Mouse (Mus musculus) liver, embryonic 16.5 days (tissue): Measurements from ENCODE around the gene Plekha5. TPM values are rescaled to one million over a fixed set of nuclear protein-coding genes. Genes with fewer than 3 reads are reported as not detected.

Experiments
- ATAC-seq: fragments of 200-750 bp; cut with Nextera tagmentation; 2 replicates; pipeline ENCODE4 v1.8.0; 2017; ENCODE audit warnings: low read depth, mild to moderate bottlenecking, moderate number of reproducible peaks, moderate library complexity
- H3K27ac ChIP-seq: fragments of 300-500 bp; sonication (generic); 2 replicates; pipeline ENCODE4 v1.5.1; 2014; ENCODE audit warnings: mild to moderate bottlenecking, low read length
- H3K27me3 ChIP-seq: fragments of 300-500 bp; sonication (generic); 2 replicates; pipeline ENCODE4 v1.6.1; 2014; ENCODE audit warnings: low read depth, low read length, mixed read lengths; ENCODE audit not compliant: control insufficient read depth, insufficient read depth
- H3K36me3 ChIP-seq: fragments of 300-500 bp; sonication (generic); 2 replicates; pipeline ENCODE4 v1.6.1; 2014; ENCODE audit warnings: mild to moderate bottlenecking; ENCODE audit not compliant: control insufficient read depth, insufficient read depth
- H3K4me1 ChIP-seq: fragments of 300-500 bp; sonication (generic); 2 replicates; pipeline ENCODE4 v1.6.1; 2014; ENCODE audit warnings: low read depth, low read length, mixed read lengths; ENCODE audit not compliant: control insufficient read depth
- H3K4me2 ChIP-seq: fragments of 300-500 bp; sonication (generic); 2 replicates; pipeline ENCODE4 v1.6.1; 2014; ENCODE audit warnings: low read depth, low read length, mixed read lengths
- H3K4me3 ChIP-seq: fragments of 300-500 bp; sonication (generic); 2 replicates; pipeline ENCODE4 v1.5.1; 2014; ENCODE audit warnings: low read depth, mild to moderate bottlenecking, low read length
- H3K9ac ChIP-seq: fragments of 300-500 bp; sonication (generic); 2 replicates; pipeline ENCODE4 v1.6.1; 2014; ENCODE audit warnings: low read depth, low read length
- H3K9me3 ChIP-seq: fragments of 300-500 bp; sonication (generic); replicated peaks from 2 replicates; pipeline ENCODE4 v1.6.1; 2016; ENCODE audit warnings: low read length; ENCODE audit not compliant: control insufficient read depth
- WGBS: fragments of 180-500 bp; shearing (Covaris S2); extraction: QIAGEN DNeasy Blood & Tissue Kit; methylation state at CpG from one replicate; pipeline ENCODE4 v1.1.7; 2014; ENCODE audit not compliant: insufficient replicate concordance; 5-methylcytosine and 5-hydroxymethylcytosine counted together
- polyA plus RNA-seq: library from polyadenylated mRNA; unstranded; fragments of >200 nt; fragmentation: Nextera tagmentation; extraction: Ambion mirVana; gene quantifications from 2 replicates; pipeline ENCODE4 v1.2.1, GENCODE M21; 2015

The Plekha5 gene
- polyA plus RNA-seq, 1 experiment from 2014 or later: 5.5 TPM

DNA sequence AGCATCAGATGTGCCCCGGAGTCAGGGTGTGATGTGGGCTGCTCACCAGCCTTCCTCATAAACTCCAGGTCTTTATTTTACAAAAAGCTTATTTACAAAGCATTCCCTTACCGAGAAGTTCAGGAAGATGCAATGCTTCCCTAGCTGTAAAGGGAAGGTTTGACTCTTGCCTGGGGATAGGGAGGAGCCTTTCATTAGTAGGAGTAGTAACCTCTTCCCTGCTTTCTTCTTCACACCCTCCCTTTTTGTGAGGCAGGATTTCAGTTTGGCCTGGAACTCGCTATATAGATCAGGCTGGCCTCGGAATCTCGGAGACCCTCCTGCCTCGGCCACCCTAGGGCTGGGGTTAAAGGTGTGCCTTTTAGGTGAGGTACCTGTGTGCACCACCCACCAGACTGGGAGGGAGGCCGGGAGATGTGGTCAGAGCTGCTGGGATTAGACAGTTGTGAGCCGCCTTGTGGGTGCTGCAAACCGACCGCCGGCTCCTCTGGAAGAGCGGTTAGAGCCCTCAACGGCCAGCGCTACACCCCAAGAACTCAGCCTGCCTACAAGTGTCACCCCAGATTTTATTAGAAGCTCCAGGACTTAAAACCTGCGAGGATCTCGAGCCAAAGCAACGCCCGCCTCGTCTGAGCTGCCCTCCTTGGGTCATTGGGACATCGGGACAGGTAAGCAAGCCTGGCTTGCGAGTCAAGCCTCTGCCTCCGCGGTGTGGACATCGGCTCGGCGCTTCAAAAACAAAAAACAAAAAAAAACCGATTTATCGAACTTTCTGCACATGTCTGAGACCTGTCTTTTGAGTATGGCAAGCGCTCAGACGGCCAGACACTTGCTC lies 198.8 kb downstream of the Plekha5 start, which contains the start of gene Aebp2:
Gene Aebp2, plus strand, starts transcription at position 273 of the 835 bp plus-strand sequence.
- no peak for ATAC-seq
- WGBS: 46% methylated on average over 30 of the region's 30 CpGs
- H3K27ac ChIP-seq: peak within 1 kb of the TSS; percentile 88

DNA sequence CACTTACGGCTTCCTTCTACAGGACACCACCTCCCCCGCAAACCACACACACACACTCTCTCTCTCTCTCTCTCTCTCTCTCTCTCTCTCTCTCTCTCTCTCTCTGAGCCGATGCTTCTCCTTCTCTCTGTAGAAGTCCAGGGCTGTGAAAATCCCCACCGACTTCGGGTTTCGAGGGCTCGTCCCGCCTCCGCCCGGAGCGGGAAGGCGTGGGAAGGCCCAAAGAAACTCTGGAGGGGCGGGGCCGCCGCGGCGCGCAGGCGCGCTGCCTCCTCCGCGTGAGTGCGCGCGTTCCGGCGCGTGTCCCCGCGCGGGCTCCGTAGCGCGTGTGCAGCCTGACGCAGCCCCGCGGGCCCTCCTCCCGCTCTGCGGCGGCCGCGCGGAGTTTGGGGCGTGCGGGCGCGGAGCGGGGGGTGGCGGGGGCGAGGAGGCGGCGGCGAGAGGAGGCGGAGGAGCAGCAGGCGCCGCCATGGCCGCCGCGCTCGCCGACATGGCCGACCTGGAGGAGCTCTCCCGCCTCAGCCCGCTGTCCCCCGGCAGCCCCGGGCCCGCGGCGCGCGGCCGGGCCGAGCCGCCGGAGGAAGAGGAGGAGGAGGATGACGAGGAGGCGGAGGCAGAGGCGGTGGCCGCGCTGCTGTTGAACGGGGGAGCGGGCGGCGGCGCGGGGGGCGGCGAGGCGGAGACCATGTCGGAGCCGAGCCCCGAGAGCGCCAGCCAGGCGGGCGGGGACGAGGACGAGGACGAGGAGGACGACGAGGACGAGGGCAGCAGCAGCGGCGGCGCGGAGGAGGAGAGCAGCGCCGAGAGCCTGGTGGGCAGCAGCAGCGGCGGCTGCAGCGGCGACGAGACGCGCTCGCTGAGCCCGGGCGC lies 199.6 kb downstream of the Plekha5 start:
- Histone ChIP-seq H3K36me3 (no peaks in the 10 kb centered on the region), H3K4me1 (peaks cover 14% of the 10 kb centered on the region), H3K9ac (peak overlapping the region; percentile 92), H3K9me3 (no peaks in the 10 kb centered on the region), H3K27me3 (no peaks in the 10 kb centered on the region), H3K4me3 (peak overlapping the region; percentile 89), H3K4me2 (peak overlapping the region; percentile 91), H3K27ac (peak overlapping the region; percentile 88)
- under 1% methylated on average over 70 of the region's 117 CpGs for WGBS
- peak; percentile 94 for ATAC-seq

More for the DNA sequence above, 198.8 kb downstream of the Plekha5 start, which contains the start of gene Aebp2:
- Histone ChIP-seq H3K9ac (peak within 1 kb of the TSS; percentile 92), H3K4me1 (peaks cover 14% of the 10 kb centered on the region), H3K27me3 (no peaks in the 10 kb centered on the region), H3K4me3 (peak within 1 kb of the TSS; percentile 89), H3K36me3 (no peaks in the 10 kb centered on the region), H3K4me2 (peak within 1 kb of the TSS; percentile 91), H3K9me3 (no peaks in the 10 kb centered on the region)

DNA sequence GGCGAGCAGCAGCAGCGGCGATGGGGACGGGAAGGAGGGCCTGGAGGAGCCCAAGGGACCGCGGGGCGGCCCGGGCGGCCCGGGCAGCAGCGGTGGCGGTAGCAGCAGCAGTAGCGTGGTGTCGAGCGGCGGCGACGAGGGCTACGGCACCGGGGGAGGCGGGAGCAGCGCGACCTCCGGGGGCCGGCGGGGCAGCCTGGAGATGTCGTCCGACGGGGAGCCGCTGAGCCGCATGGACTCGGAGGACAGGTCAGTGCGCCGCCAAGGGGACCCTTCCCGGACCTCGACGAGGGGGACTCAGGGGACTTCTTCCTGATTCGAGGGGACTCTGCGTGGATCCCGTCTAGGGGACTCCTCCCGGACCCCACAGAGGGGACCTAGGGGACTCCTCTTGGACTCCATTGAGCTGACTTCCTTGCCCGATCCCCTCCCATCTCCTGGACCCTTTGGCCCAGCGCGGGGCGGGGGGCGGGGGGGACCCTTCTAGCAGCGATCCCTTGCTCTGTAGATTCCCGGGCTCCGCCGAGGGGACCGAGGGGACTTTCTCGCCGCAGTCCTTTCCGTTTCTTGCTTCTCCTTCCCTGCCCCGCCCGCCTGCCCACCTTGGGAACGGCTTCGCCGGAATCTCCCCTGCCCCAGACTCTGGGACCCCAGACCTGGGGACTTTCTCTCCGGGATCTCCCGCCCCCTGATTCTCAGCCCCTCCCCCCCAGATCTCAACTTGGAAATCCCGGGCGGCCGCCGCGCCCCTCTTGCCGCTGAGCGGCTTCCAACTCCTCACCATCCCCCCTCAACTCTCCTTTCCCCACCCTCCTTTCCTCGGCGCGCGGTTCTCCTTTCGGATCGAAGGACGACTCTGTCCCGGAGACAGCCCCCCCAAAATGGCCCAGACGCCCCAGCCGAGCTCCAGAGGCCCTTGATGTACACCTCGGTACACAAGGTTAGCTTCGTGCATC lies 200.5 kb downstream of the Plekha5 start:
- ATAC-seq: no peak; the same call in none of the 2 replicates
- H3K4me1 ChIP-seq: peaks cover 14% of the 10 kb centered on the region
- under 1% methylated on average over 69 of the region's 80 CpGs for WGBS

DNA sequence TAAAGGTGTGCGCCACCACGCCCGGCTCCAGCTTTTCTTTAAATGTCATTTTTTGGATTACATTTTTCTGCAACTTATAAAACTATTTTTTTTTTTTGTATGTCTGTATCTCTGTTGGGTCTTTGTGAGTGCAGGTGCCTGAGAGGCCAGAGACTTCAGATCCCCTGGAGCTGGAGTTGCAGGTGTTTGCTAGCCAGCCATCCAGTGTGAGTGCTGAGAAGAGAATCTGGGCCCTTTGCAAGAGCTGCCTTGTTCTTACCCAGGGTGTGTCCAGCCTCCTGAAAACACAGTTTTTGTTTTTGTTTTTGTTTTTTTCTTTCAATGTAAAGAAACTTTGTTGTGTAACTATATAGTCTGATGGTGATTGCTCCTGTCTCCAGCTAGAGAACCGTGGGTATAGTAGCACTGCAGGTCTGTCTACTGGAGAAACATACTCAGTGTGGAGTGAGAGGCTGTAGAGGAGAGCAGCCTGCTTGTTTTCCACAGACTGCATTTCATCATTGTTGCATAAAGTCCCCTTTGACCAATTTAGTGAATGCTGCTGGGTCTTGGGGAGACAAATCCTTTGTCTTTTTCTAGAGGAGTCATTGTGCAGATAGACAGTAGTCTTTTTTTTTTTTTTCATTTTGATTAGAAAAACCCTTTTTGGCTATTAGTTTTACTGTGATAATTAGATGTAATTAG lies 205.5 kb downstream of the Plekha5 start:
- Histone ChIP-seq H3K9ac (no peak overlapping the region), H3K27me3 (no peaks in the 10 kb centered on the region), H3K4me3 (no peak overlapping the region), H3K9me3 (no peaks in the 10 kb centered on the region), H3K4me1 (peaks cover 14% of the 10 kb centered on the region), H3K27ac (no peak overlapping the region), H3K36me3 (peaks cover 3% of the 10 kb centered on the region), H3K4me2 (no peak overlapping the region)
- 81% methylated on average over 4 of the region's 4 CpGs for WGBS
- ATAC-seq: no peak

More for the DNA sequence above, 200.5 kb downstream of the Plekha5 start:
- no peaks in the 10 kb centered on the region for H3K9me3 ChIP-seq
- H3K9ac ChIP-seq: peak overlapping the region; percentile 92
- peak overlapping the region; percentile 89 for H3K4me3 ChIP-seq
- H3K36me3 ChIP-seq: no peaks in the 10 kb centered on the region
- peak overlapping the region; percentile 88 for H3K27ac ChIP-seq
- H3K4me2 ChIP-seq: peak overlapping the region; percentile 91
- no peaks in the 10 kb centered on the region for H3K27me3 ChIP-seq

DNA sequence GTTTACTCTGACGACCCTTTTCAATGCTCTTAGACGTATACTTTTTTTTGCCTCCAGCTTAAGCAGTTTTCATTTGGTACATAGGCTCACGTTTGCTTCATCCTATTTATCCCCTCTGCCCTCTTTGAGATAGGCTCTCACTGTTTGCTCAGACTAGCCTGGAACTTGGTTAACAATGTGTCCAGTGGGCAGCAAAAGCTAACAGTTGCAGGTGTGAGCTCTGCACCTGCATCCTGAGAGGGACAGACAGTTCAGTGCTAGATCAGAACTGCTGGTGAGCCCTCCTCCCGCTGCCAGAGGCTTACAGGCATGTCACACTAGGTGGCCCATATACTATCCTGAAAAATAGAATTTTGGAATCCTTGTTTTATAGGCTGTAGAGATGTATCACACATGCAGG lies 206.5 kb downstream of the Plekha5 start:
- Histone ChIP-seq H3K27ac (no peak overlapping the region), H3K9ac (no peak overlapping the region), H3K4me3 (no peak overlapping the region), H3K9me3 (no peaks in the 10 kb centered on the region), H3K4me1 (peaks cover 10% of the 10 kb centered on the region), H3K36me3 (peaks cover 3% of the 10 kb centered on the region), H3K27me3 (no peaks in the 10 kb centered on the region), H3K4me2 (no peak overlapping the region)
- no peak for ATAC-seq
- 67% methylated on average over 4 of the region's 4 CpGs for WGBS

DNA sequence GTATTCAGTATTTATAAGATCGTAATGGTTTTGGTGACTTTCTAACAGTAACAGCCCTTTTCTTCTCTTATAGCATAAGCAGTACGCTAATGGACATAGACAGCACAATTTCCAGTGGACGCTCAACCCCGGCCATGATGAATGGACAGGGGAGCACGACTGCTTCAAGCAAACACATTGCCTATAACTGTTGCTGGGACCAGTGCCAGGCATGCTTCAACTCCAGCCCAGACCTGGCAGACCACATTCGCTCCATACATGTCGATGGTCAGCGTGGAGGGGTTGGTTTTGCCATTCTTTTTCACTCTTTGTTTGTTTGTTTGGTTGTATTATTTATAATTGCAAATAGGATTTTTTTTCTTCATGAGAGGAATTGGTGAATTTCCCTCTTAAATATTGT lies 209.8 kb downstream of the Plekha5 start:
- 79% methylated on average over 8 of the region's 8 CpGs for WGBS
- peaks cover 3% of the 10 kb centered on the region for H3K4me1 ChIP-seq
- H3K27me3 ChIP-seq: no peaks in the 10 kb centered on the region
- no peak for ATAC-seq
- H3K9me3 ChIP-seq: no peaks in the 10 kb centered on the region
- H3K4me3 ChIP-seq: no peak overlapping the region
- peaks cover 9% of the 10 kb centered on the region for H3K36me3 ChIP-seq
- H3K27ac ChIP-seq: no peak overlapping the region
- no peak overlapping the region for H3K4me2 ChIP-seq
- no peak overlapping the region for H3K9ac ChIP-seq

DNA sequence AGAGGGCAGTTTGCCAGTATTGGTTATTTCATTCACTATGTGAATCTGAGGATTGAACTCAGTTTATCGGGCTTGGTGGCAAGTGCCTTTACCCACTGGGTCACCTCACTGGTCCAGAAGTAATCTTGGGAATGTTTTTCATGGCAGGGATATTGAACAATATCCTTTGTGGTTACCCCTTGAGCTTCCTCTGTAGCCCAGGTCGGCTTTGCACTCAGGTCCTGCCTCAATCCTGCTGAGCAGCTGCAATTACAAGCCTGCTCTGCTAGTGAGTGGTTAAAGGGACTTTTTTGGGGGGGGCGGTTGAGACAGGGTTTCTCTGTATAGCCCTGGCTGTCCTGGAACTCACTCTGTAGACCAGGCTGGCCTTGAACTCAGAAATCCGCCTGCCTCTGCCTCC lies 212.4 kb downstream of the Plekha5 start:
- Histone ChIP-seq H3K27me3 (no peaks in the 10 kb centered on the region), H3K4me3 (no peak overlapping the region), H3K9ac (no peak overlapping the region), H3K4me1 (peaks cover 3% of the 10 kb centered on the region), H3K36me3 (peaks cover 19% of the 10 kb centered on the region), H3K9me3 (no peaks in the 10 kb centered on the region), H3K27ac (no peak overlapping the region), H3K4me2 (no peak overlapping the region)
- WGBS: 76% methylated on average over 4 of the region's 4 CpGs
- ATAC-seq: no peak

DNA sequence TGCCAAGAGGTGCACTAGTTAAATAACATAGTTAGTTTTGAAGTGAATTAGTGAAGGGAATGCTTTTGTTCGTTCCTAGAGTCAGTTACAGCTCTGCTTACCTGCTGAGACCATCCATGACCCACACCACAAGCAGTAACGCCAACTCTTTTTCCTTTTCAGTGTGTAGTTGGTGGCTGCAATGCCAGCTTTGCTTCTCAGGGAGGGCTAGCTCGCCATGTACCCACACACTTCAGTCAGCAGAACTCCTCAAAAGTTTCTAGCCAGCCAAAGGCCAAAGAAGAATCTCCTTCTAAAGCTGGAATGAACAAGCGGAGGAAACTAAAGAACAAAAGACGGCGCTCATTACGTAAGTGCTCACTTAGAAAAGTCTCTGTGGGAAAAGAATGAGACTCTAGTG lies 218.2 kb downstream of the Plekha5 start:
- H3K9ac ChIP-seq: no peak overlapping the region
- no peaks in the 10 kb centered on the region for H3K4me1 ChIP-seq
- 85% methylated on average over 7 of the region's 7 CpGs for WGBS
- no peak overlapping the region for H3K27ac ChIP-seq
- no peak for ATAC-seq
- no peaks in the 10 kb centered on the region for H3K27me3 ChIP-seq
- no peaks in the 10 kb centered on the region for H3K9me3 ChIP-seq
- peaks cover 27% of the 10 kb centered on the region for H3K36me3 ChIP-seq
- no peak overlapping the region for H3K4me3 ChIP-seq
- no peak overlapping the region for H3K4me2 ChIP-seq
